Mouse (Mus musculus): ENCODE measurements around the gene S100a16. TPM values are rescaled to one million over a fixed set of nuclear protein-coding genes. Genes with fewer than 3 reads are reported as not detected.

The S100a16 gene
- total RNA-seq, 2 experiments from 2014 or later = not detected

GRCm38 (mm10) chr3:90515789-90516188 lies 21.3 kb upstream of the S100a16 start:
- no peak for ATAC-seq (replicated peaks; ENCODE audit: poor library complexity, severe bottlenecking)

- no peak for ATAC-seq (replicated peaks; ENCODE audit: poor library complexity, severe bottlenecking)
Measured at GRCm38 (mm10) chr3:90517711-90518110, 19.3 kb upstream of the S100a16 start.

- ATAC-seq (replicated peaks; ENCODE audit: poor library complexity, severe bottlenecking) = peak; percentile 93
Measured at GRCm38 (mm10) chr3:90525421-90525820, 11.6 kb upstream of the S100a16 start.

- ATAC-seq (replicated peaks; ENCODE audit: poor library complexity, severe bottlenecking) = no peak
Measured at GRCm38 (mm10) chr3:90526076-90526475, 11.0 kb upstream of the S100a16 start.

GRCm38 (mm10) chr3:90526580-90526979 lies 10.5 kb upstream of the S100a16 start, which contains the start of gene S100a14:
S100a14 (plus strand) TSS chr3:90526856.
- peak; percentile 13; the same call in 1 of the 2 replicates for ATAC-seq (replicated peaks; ENCODE audit: poor library complexity, severe bottlenecking)

GRCm38 (mm10) chr3:90527291-90527873 lies 9.7 kb upstream of the S100a16 start:
- no peak for ATAC-seq (replicated peaks; ENCODE audit: poor library complexity, severe bottlenecking)

- ATAC-seq (replicated peaks; ENCODE audit: poor library complexity, severe bottlenecking) = no peak
Measured at GRCm38 (mm10) chr3:90531713-90532112, 5.3 kb upstream of the S100a16 start.

GRCm38 (mm10) chr3:90535446-90535845 lies 1.6 kb upstream of the S100a16 start:
- no peak for ATAC-seq (replicated peaks; ENCODE audit: poor library complexity, severe bottlenecking)

- ATAC-seq (replicated peaks; ENCODE audit: poor library complexity, severe bottlenecking) = no peak
Measured at GRCm38 (mm10) chr3:90537905-90538296, 847 bp downstream of the S100a16 start.

GRCm38 (mm10) chr3:90540904-90541303 lies 3.9 kb downstream of the S100a16 start:
- no peak for ATAC-seq (replicated peaks; ENCODE audit: poor library complexity, severe bottlenecking)

GRCm38 (mm10) chr3:90549676-90550420 lies 12.8 kb downstream of the S100a16 start:
- ATAC-seq (replicated peaks; ENCODE audit: poor library complexity, severe bottlenecking) = no peak

- ATAC-seq (replicated peaks; ENCODE audit: poor library complexity, severe bottlenecking) = no peak
Measured at GRCm38 (mm10) chr3:90550421-90550790, 13.4 kb downstream of the S100a16 start.

GRCm38 (mm10) chr3:90552231-90552630 lies 15.2 kb downstream of the S100a16 start:
- ATAC-seq (replicated peaks; ENCODE audit: poor library complexity, severe bottlenecking) = no peak

- no peak for ATAC-seq (replicated peaks; ENCODE audit: poor library complexity, severe bottlenecking)
Measured at GRCm38 (mm10) chr3:90555954-90556353, 18.9 kb downstream of the S100a16 start.

- no peak for ATAC-seq (replicated peaks; ENCODE audit: poor library complexity, severe bottlenecking)
Measured at GRCm38 (mm10) chr3:90560008-90560628, 23.1 kb downstream of the S100a16 start, which contains the start of gene S100a3. S100a3 (plus strand) TSS chr3:90560578.

- no peak for ATAC-seq (replicated peaks; ENCODE audit: poor library complexity, severe bottlenecking)
Measured at GRCm38 (mm10) chr3:90574691-90575090, 37.6 kb downstream of the S100a16 start.

GRCm38 (mm10) chr3:90575320-90575719 lies 38.3 kb downstream of the S100a16 start:
- no peak for ATAC-seq (replicated peaks; ENCODE audit: poor library complexity, severe bottlenecking)

GRCm38 (mm10) chr3:90576351-90577001 lies 39.4 kb downstream of the S100a16 start:
- ATAC-seq (replicated peaks; ENCODE audit: poor library complexity, severe bottlenecking) = no peak

- ATAC-seq (replicated peaks; ENCODE audit: poor library complexity, severe bottlenecking) = no peak
Measured at GRCm38 (mm10) chr3:90579433-90579832, 42.4 kb downstream of the S100a16 start.

GRCm38 (mm10) chr3:90581141-90581540 lies 44.1 kb downstream of the S100a16 start:
- no peak for ATAC-seq (replicated peaks; ENCODE audit: poor library complexity, severe bottlenecking)

GRCm38 (mm10) chr3:90582156-90582555 lies 45.1 kb downstream of the S100a16 start:
- ATAC-seq (replicated peaks; ENCODE audit: poor library complexity, severe bottlenecking) = no peak
